Mouse (Mus musculus) frontal cortex, adult (tissue): Measurements from ENCODE around the gene Relb.
"Not testable (repeated sequence)": the region's sequence is repeated elsewhere in the genome, so short reads cannot be mapped to it uniquely, and the experiment has no call there.

Experiments used
- ATAC-seq: cut with Nextera tagmentation; 2 replicates; pipeline ENCODE4 v1.9.2; 2017; ENCODE audit warnings: mild to moderate bottlenecking, moderate library complexity, mixed read lengths; ENCODE audit not compliant: low TSS enrichment

Gene Relb

DNA sequence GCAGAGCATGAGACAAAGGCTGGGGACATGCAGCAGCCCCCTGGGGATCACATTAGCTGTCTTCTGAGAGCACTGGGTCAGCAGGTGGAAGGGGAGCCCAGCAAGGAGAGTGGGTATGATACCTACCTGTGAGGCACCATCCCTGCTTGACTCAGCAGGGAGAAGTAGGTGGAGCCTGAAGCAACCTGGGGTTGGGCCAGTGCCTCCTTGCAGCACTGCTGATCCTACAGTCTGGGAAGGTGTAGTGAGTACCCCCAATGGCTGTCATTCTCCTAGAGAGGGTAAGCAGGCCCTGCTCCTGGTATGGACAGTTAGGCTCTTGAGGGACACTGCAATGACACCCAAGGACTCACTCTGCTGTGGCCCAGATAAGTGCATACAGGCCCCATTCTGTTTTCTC lies 3.0 kb upstream of the Relb start:
- ATAC-seq: no peak

- peak; percentile 59 for ATAC-seq
Measured at GRCm38 (mm10) chr7:19628536-19629360, 490 bp downstream of the Relb start.

- ATAC-seq: no peak
Measured at GRCm38 (mm10) chr7:19628192-19628535, 1.1 kb downstream of the Relb start.

DNA sequence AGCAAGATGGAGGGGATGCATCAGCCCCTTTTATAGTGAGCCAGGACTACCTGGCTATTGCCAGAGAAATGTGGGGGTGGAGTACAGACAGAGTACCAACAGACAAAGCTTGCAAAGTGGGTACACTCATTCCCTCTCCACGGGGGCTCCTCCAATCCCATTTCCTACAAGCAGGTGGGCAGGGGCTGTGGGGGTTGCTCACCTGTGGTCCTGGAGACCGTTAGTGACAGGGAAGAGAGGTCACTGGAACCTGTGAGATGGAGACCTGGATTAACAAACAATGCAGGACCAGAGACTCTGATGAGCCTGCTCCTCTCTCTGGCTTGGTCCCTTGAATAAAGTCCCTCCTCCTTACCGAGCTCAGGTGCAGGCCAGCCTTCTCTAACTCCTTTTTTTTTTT lies 1.5 kb downstream of the Relb start:
- ATAC-seq: no peak

- ATAC-seq: no peak
Measured at GRCm38 (mm10) chr7:19623433-19623832, 5.8 kb downstream of the Relb start.

DNA sequence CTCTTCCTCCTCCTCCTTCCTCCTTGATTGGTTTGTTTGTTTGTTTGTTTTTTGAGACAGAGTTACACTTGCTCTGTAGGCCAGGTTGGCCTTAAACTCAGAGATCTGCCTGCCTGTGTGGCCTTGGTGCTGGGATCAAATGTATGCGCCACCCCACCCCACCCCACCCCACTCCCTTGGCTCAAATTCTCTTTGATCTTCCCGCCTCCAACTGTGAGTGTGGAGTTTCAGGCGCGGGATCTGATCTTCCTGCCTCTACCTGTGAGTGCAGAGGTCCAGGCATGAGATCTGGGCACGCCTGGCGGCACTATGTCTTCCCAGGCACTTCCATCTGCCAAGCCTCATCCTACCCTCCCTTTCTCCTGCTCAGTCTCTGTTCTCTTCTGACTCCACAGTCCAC lies 7.0 kb downstream of the Relb start:
- no peak for ATAC-seq

- ATAC-seq: peak; percentile 79
Measured at GRCm38 (mm10) chr7:19620811-19621210, 8.4 kb downstream of the Relb start.

DNA sequence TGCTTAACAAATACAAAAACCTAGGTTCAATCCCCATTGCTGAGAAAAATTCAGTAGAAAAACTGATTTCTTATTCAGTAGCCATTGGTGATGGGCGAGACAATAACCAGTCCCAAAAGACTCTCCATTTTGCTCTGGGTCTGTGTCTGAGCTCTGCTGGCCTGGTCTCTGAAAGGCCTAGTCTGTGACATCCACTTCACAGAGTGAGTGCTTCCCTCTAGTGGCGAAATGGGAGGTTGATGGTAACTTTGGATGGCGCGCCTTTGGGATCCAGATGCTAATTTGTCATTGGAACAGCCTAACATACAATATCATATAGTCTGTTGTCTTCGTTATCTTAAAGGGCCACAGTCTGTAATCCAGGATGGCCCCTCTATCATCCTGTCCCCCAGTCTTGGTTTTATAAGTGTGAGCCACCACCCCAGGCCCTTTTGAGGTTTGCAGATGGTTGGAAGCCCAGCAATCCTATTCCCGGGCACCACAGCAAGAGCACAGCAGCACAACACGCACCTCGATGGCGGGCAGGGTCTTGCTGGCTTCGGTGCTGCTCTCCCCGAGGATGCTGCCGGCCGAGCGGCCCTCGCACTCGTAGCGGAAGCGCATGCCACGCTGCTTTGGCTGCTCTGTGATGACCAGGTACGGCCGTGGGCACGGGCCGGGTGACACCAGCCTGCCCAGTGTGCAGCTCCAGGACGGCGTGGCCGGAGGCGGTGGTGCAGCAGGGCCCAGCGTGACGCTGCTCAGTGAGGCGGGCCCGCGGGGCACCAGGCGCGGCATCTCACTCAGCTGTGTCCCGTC lies 10.0 kb downstream of the Relb start:
- peak; percentile 82 for ATAC-seq

DNA sequence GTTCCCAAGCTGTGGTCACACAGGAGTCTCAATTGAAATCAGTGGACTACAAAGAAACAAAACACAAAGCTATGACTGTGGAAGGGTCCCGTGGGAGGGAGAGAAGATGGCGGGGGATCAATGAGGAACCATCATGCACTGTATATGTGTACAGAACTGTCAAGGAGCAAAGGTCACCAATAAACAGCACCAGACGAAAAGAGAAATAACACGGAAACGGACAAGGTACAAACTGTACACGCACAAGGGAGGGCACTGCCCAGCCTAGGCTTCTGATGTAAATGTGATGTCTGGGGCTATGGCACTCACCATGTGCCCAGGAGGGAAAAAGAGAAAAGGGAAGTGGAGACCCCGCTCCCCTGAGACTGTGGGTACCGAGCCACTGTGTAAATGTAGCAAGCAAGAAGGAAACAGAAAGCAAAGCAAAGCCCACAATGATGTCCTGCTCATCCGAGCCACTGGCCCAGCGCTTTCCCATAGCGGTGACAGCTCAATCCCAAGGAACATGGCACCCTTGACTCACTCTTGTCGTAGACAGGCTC lies 14.1 kb downstream of the Relb start:
- no peak for ATAC-seq

DNA sequence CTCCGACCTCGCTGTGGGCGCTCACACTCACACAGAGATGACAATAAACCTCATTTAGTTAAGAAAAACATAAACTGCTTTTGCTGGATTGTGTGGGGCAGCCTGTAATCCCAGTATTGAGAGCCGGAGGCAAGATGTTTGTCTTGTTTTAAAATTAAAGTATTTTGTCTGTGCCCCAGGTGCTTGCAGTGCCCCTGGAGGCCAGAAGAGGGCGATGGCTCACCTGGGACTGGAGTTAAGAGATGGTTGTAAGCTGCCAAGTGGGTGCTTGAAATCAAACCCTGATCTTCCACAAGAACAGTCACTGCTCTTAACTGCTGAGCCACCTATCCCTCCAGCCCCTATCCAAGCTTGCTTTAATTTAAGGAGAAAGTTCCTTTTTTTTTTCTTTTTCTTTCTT lies 18.3 kb downstream of the Relb start:
- ATAC-seq: no peak

DNA sequence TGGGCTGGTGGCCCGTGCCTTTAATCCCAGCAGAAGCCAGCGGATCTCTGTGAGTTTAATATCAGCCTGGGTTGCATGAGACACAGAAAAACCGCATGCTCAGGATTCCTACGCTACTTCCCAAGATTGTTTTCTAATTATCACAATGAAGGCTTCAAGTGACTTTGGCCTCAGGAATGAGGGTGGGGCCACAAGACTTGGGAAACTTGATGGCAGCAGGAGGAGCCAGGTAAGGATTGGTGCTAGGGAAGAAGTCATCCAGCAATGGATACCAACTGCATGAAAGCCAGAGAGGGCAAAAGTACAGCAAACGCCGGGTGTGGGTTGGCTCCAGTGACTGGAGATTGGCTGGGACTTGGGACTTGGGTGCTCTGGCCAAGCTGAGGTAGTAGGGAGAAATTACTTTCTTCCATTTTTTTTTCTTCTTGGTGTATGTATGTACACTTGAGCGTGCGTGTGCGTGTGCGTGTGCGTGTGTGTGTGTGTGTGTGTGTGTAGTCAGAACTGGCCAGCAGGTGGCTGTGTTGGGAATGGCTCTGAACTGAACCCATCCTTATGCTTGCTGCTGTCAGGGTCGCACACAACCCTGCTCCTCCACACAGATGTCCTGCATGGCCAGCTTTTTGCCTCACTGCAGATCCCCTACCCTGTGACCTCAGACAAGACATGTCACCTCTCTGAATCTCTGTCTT lies 19.5 kb downstream of the Relb start:
- ATAC-seq: no peak

DNA sequence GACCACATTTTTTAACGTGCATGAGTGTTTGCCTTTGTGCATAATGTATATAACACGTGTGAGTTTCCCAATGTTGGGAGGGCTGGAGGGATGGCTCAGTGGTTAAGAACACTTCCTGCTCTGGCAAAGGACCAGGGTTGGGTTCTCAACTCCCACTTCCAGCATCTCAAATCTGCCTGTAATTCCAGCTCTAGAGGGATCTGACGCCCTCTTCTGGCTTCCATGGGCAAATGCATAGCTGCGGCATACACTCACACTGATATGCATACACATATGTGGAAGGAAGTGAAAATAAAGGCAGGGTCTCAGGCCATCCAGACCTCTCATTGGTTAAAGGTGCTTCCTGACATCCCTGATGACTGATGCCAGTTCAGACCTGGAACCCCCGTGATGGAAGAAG lies 21.9 kb downstream of the Relb start:
- ATAC-seq: no peak

DNA sequence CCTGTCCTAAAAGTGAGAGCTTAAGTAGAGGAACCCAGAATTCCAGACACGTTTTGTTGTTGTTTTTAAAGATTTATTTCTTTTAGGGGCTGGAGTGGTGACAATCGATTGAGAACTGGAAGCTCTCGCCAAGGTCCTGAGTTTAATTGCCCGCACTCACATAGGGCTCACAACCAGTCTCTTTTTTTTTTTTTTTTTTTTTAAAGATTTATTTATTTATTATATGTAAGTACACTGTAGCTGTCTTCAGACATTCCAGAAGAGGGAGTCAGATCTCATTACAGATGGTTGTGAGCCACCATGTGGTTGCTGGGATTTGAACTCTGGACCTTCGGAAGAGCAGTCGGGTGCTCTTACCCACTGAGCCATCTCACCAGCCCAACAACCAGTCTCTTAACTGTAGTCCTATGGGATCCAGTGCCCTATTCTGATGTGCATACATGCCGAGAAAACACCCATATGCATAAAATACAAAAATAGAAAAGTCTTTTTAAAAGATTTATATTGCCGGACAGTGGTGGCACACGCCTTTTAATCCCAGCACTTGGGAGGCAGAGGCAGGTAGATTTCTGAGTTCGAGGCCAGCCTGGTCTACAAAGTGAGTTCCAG lies 24.5 kb downstream of the Relb start:
- not testable (repeated sequence) for ATAC-seq

DNA sequence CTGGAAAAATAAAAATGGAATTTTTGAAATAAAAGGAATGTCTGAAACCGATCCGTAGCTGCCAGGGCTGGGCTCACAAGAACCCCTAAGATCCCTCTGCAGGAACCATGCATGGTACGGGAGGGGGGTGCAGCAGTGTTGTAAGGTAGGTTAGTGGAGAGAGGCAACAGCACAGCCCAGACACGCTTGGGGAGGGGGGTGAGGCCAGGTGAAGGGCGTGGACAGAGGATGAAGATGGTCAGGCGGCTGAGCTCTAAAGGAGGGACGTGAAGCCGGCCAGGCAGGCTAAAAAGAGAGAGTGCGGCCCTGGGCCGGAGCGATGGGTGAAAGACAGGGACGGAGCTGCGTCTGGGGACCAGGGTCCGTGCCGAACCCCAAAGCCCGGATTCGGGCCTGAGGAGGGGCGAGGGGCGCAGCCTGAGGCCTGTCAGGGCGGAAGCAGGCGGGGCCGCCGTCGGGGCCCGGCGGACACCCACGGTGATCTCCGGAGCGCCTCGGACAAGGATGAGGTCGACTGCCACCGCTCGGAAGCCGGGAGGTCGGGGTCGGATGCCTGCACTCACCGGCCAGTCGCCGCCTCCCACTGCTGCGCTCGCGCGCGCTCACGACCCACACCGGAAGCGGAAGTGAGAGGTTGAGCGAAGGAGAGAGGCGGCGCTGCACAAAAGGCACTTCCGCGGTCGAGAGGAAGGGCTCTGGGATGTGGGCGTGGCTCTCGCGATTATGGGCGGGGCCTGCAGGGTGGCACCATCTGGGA lies 25.2 kb downstream of the Relb start, which contains the start of gene Clasrp:
TSS of gene Clasrp (minus strand) at position 638 of the 757 bp plus-strand sequence.
- ATAC-seq: peak; percentile 96

- ATAC-seq: no peak
Measured at GRCm38 (mm10) chr7:19603055-19603454, 26.2 kb downstream of the Relb start.

DNA sequence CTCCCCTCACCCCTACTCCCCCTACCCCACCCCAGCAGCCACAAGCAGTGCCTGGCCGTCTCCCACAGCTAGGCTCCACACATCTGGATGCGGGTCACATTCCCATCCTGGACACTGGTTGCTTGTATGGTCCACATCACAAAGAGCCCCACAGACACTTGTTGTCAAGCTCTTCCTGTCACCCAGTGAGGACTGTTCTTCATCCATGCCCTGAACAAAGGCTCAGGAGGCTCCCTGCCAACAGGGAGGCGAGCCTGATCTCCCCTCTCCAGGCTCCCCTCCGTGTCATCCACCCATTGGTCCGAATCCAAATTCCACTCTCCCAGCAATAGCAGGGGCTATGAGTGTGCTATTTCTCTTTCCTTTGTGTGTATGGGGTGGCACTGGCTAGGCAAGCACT lies 28.7 kb downstream of the Relb start:
- ATAC-seq: peak; percentile 58

DNA sequence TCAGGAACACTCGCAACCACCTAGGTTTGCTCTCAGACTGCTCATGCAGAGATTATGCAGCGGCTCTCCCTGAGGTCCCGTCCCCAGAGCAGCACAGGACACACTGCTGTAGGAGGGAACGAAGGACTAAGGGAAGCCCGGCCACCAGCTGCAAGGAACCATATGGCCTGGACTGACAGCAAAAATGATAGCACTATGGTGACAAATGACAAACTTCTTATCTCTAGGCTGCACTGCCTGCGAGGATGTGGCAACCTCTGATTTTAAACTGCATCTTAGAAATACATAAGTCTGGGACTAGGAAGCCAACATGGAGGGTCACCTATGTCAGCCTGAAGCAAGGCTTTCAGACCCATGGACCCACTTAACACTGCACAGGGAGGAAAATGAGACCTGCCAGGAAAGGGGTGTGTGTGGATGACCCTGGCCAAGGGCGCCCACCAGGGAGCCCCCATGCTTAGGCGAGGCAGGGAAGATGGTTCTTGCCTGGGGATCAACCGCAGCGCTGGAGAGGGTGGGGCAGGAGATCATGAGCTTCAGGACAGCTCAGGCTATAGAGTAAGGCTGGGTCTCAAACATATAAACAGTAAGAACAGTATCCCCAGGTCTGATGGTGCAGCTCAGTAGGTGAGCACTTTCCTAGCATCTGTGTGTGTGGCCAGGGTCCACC lies 36.0 kb downstream of the Relb start:
- no peak for ATAC-seq

GRCm38 (mm10) chr7:19589917-19590316 lies 39.3 kb downstream of the Relb start:
- ATAC-seq: peak; percentile 72

DNA sequence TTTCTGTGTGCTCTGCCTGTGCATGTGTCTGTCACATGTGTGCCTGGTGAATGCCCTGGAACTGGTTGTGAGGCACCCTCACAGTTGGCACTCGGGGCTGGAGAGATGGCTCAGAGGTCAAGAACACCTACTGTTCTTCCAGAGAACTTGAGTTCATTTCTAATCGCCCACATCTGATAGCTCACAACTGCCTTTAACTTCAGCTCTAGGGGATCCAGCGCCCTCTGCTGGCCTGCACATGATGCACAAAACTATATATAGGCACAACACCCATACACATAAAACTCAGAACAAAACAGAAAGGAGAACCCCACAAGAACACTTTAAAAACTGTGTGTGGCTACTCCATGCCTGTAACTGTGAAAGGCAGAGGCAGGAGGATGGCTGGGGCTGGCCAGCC lies 40.0 kb downstream of the Relb start:
- no peak for ATAC-seq

DNA sequence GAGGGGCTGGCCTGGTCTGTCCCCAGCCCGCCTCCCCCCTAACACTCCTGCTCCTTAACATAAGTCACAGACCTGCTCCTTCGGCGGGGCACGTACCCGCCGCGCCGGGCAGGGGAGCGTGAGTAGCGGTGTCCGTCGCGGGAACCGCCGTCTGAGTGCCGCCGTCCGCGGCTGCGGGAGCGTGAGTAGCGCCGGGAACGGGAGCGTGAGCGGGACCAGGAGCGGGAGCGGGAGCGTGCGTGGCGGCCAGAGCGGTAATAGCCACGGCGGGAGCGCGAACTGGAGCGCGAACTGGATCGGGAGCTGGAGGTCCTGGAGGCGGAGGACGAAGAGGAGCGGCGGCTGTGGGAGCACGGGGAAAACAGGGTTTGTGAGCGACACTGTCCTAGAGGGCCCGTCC lies 43.0 kb downstream of the Relb start:
- ATAC-seq: no peak

DNA sequence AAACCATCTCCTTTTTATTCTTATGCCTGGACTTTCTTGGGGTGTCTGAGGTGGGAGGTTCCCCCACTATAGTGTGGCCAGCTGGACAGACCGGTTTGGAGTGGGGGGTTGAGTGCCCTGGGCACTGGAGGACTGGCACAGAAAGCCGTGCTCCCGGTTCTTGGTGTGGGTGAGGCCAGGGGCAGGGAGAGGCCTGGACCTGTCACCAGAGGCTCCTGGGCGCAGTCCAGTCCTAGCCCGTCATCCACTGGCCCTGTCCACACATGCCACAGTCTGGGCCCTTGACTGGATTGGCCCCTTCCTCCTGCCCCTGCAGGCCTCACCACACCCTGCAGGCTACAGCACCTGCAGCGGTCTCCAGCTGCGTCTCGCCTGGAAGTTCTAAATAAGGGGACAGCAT lies 48.6 kb downstream of the Relb start:
- ATAC-seq: no peak
